Mouse (Mus musculus) CH12.LX (cell line): ENCODE measurements around the gene Pde1c. TPM values are rescaled to one million over a fixed set of nuclear protein-coding genes. Genes with fewer than 3 reads are reported as not detected.

ENCODE experiments used
- DNase-seq: peaks from one replicate; pipeline ENCODE4 v3.0.0-alpha.2; 2013; ENCODE audit errors: extremely low read depth
- H3K27ac ChIP-seq: 2 replicates; pipeline ENCODE4 v1.5.1; 2012; ENCODE audit warnings: low read depth, mild to moderate bottlenecking, control low read depth, moderate library complexity; ENCODE audit not compliant: insufficient read depth
- H3K27me3 ChIP-seq: replicated peaks from 2 replicates; pipeline ENCODE3; 2012; ENCODE audit warnings: inconsistent platforms
- H3K36me3 ChIP-seq, 2 experiments: replicated peaks in 1 of 2; 2 replicates each; pipeline versions ENCODE3 to v1.6.1; 2012; ENCODE audit warnings: inconsistent platforms in 1 of 2, low read length in 1 of 2, mild to moderate bottlenecking in 1 of 2, mixed read lengths in 1 of 2, moderate library complexity in 1 of 2; ENCODE audit not compliant: control insufficient read depth in 1 of 2, insufficient read depth in 1 of 2
- H3K4me1 ChIP-seq, 2 experiments: 2 replicates each; pipeline ENCODE4 v1.6.1; 2012; ENCODE audit warnings: inconsistent platforms in 1 of 2, moderate library complexity in 1 of 2; ENCODE audit not compliant: insufficient read depth in 2 of 2, control insufficient read depth in 1 of 2
- H3K4me2 ChIP-seq: 2 replicates; pipeline ENCODE4 v1.6.1; 2012; ENCODE audit warnings: low read depth, mild to moderate bottlenecking, control low read depth; ENCODE audit not compliant: poor library complexity, insufficient read depth, severe bottlenecking
- H3K4me3 ChIP-seq, 3 experiments: fragments of 150-350 bp in 1 of 3; sonication (generic) in 1 of 3; replicated peaks in 1 of 3; 2 replicates each; pipeline versions ENCODE3 to v1.5.1; 2011 to 2012; ENCODE audit warnings: low read depth in 2 of 3, low read length in 2 of 3, mild to moderate bottlenecking in 2 of 3, moderate library complexity in 2 of 3, control low read depth in 1 of 3, improper control_type of control experiment in 1 of 3, inconsistent platforms in 1 of 3, mixed read lengths in 1 of 3; ENCODE audit not compliant: poor library complexity in 1 of 3
- H3K79me2 ChIP-seq: replicated peaks from 2 replicates; pipeline ENCODE4 v1.6.1; 2012; ENCODE audit warnings: mild to moderate bottlenecking, moderate library complexity; ENCODE audit not compliant: control insufficient read depth, poor library complexity, insufficient read depth, severe bottlenecking; ENCODE audit errors: extremely low read depth
- H3K9ac ChIP-seq: 2 replicates; pipeline ENCODE4 v1.6.1; 2012; ENCODE audit warnings: low read depth, mild to moderate bottlenecking, control low read depth, moderate library complexity; ENCODE audit not compliant: insufficient read depth
- H3K9me3 ChIP-seq: replicated peaks from 2 replicates; pipeline ENCODE3; 2012; ENCODE audit warnings: low read length, inconsistent platforms, mixed read lengths
- BHLHE40 ChIP-seq: IDR thresholded peaks from 2 replicates; pipeline ENCODE4 v1.6.1; 2011; ENCODE audit warnings: mild to moderate bottlenecking, low read depth, low read length, improper control_type of control experiment
- CHD2 ChIP-seq: IDR thresholded peaks from 2 replicates; pipeline ENCODE4 v1.6.1; 2011; ENCODE audit warnings: low read length, improper control_type of control experiment
- CTCF ChIP-seq, 2 experiments: IDR thresholded peaks in 1 of 2; conservative IDR thresholded peaks in 1 of 2; 2 replicates each; pipeline ENCODE4 v1.5.1; 2011 to 2012; ENCODE audit warnings: low read depth in 2 of 2, low read length in 2 of 2, improper control_type of control experiment in 1 of 2, inconsistent platforms in 1 of 2, mild to moderate bottlenecking in 1 of 2, moderate library complexity in 1 of 2
- ELF1 ChIP-seq: IDR thresholded peaks from 2 replicates; pipeline ENCODE4 v1.6.1; 2014; ENCODE audit warnings: low read depth, mild to moderate bottlenecking, inconsistent platforms, low read length, improper control_type of control experiment
- ETS1 ChIP-seq: conservative IDR thresholded peaks from 2 replicates; pipeline ENCODE4 v1.6.1; 2012; ENCODE audit warnings: low read depth, mild to moderate bottlenecking, inconsistent platforms, low read length, improper control_type of control experiment, moderate library complexity
- IRF4 ChIP-seq: IDR thresholded peaks from 2 replicates; pipeline ENCODE4 v1.6.1; 2014; ENCODE audit warnings: low read depth, mild to moderate bottlenecking, inconsistent platforms, low read length, improper control_type of control experiment
- JUN ChIP-seq: IDR thresholded peaks from 2 replicates; pipeline ENCODE4 v1.6.1; 2011; ENCODE audit warnings: low read depth, mild to moderate bottlenecking, low read length, improper control_type of control experiment, moderate library complexity; ENCODE audit not compliant: insufficient read depth
- JUND ChIP-seq: conservative IDR thresholded peaks from 2 replicates; pipeline ENCODE4 v1.6.1; 2011; ENCODE audit warnings: low read depth, low read length, improper control_type of control experiment
- KAT2A ChIP-seq: IDR thresholded peaks from 2 replicates; pipeline ENCODE4 v1.6.1; 2012; ENCODE audit warnings: low read length, improper control_type of control experiment, inconsistent platforms; ENCODE audit not compliant: insufficient replicate concordance
- MAFK ChIP-seq: IDR thresholded peaks from 2 replicates; pipeline ENCODE4 v1.6.1; 2011; ENCODE audit warnings: low read length, improper control_type of control experiment; ENCODE audit not compliant: insufficient replicate concordance
- MAX ChIP-seq: IDR thresholded peaks from 2 replicates; pipeline ENCODE4 v1.6.1; 2011; ENCODE audit warnings: low read length, improper control_type of control experiment
- MEF2A ChIP-seq: IDR thresholded peaks from 2 replicates; pipeline ENCODE4 v1.6.1; 2014; ENCODE audit warnings: low read depth, mild to moderate bottlenecking, inconsistent platforms, low read length, improper control_type of control experiment, borderline replicate concordance
- MXI1 ChIP-seq: IDR thresholded peaks from 2 replicates; pipeline ENCODE4 v1.6.1; 2011; ENCODE audit warnings: mild to moderate bottlenecking, low read depth, low read length, improper control_type of control experiment
- MYC ChIP-seq: IDR thresholded peaks from 2 replicates; pipeline ENCODE4 v1.6.1; 2011; ENCODE audit warnings: low read depth, mild to moderate bottlenecking, improper control_type of control experiment, low read length
- NELFE ChIP-seq: IDR thresholded peaks from 2 replicates; pipeline ENCODE4 v1.6.1; 2011; ENCODE audit warnings: low read depth, low read length, improper control_type of control experiment
- PAX5 ChIP-seq: IDR thresholded peaks from 2 replicates; pipeline ENCODE4 v1.6.1; 2012; ENCODE audit warnings: low read length, inconsistent platforms, mixed read lengths
- POLR2AphosphoS2 ChIP-seq: IDR thresholded peaks from 2 replicates; pipeline ENCODE4 v1.6.1; 2011; ENCODE audit warnings: low read depth, low read length, improper control_type of control experiment
- RAD21 ChIP-seq: IDR thresholded peaks from 2 replicates; pipeline ENCODE4 v1.6.1; 2011; ENCODE audit warnings: low read depth, mild to moderate bottlenecking, low read length, improper control_type of control experiment, moderate library complexity
- TBP ChIP-seq: conservative IDR thresholded peaks from 2 replicates; pipeline ENCODE4 v1.6.1; 2011; ENCODE audit warnings: low read depth, low read length, improper control_type of control experiment
- TCF12 ChIP-seq: IDR thresholded peaks from 2 replicates; pipeline ENCODE4 v1.6.1; 2014; ENCODE audit warnings: low read depth, mild to moderate bottlenecking, inconsistent platforms, low read length, improper control_type of control experiment
- UBTF ChIP-seq: IDR thresholded peaks from 2 replicates; pipeline ENCODE4 v1.6.1; 2012; ENCODE audit warnings: low read depth, mild to moderate bottlenecking, inconsistent platforms, low read length, improper control_type of control experiment, moderate library complexity
- USF2 ChIP-seq: conservative IDR thresholded peaks from 2 replicates; pipeline ENCODE4 v1.6.1; 2011; ENCODE audit warnings: low read depth, low read length, improper control_type of control experiment
- ZMIZ1 ChIP-seq: IDR thresholded peaks from 2 replicates; pipeline ENCODE4 v1.6.1; 2012; ENCODE audit warnings: low read depth, mild to moderate bottlenecking, inconsistent platforms, low read length, improper control_type of control experiment
- ZNF384 ChIP-seq: IDR thresholded peaks from 2 replicates; pipeline ENCODE4 v1.6.1; 2012; ENCODE audit warnings: low read depth, low read length, improper control_type of control experiment, inconsistent platforms
- dilution Hi-C: fragments of 300-500 bp; cut with MboI; formaldehyde crosslinking; loops from 2 replicates; pipeline ENCODE4 v1.14.3; 2020; ENCODE audit warnings: low sequenced_read_pairs; ENCODE audit not compliant: extremely low pct_unique_long_range_greater_than_20kb, extremely low pct_ligation_motif_present
- in situ Hi-C: fragments of 300-500 bp; cut with MboI; formaldehyde crosslinking; loops from 3 replicates; pipeline ENCODE4 v1.14.3; 2019; ENCODE audit warnings: low sequenced_read_pairs, low pct_ligation_motif_present, low pct_unique_long_range_greater_than_20kb, mixed read lengths
- polyA plus RNA-seq: library from polyadenylated mRNA; unstranded; fragments of >175 nt; gene quantifications from 2 replicates; pipeline ENCODE4 v1.2.1, GENCODE M21; 2012; ENCODE audit warnings: low read depth; ENCODE audit not compliant: insufficient read length
- total RNA-seq, 2 experiments: library from RNA; depleted of rRNA; stranded (reverse); fragments of 300-350 nt in 1 of 2; fragments of >200 nt in 1 of 2; gene quantifications; 2 replicates each; pipeline ENCODE4 v1.2.3; 2012 to 2014

The Pde1c gene
- total and polyA plus RNA-seq, 3 experiments, result 2.3 to 3.8 (median 2.4) TPM

- no peaks in the 10 kb centered on the region for H3K79me2 ChIP-seq
- DNase-seq, result peak; percentile 10
- TF ChIP-seq ELF1 (peak; percentile 51), ZMIZ1 (no peak), MAFK (no peak)
- no peak overlapping the region for H3K4me3 ChIP-seq
- H3K36me3 ChIP-seq, result no peaks in the 10 kb centered on the region
- in situ Hi-C loops (no loop called here), dilution Hi-C loops (no loop called here)
- no peaks in the 10 kb centered on the region for H3K9me3 ChIP-seq
- H3K27me3 ChIP-seq, result no peaks in the 10 kb centered on the region
- H3K9ac ChIP-seq, result no peak overlapping the region
- H3K4me1 ChIP-seq, result no peaks in the 10 kb centered on the region
- H3K27ac ChIP-seq, result no peak overlapping the region
- H3K4me2 ChIP-seq, result no peak overlapping the region
Observed at GRCm38 (mm10) chr6:56551022-56551421, 17.9 kb downstream of the Pde1c start.

GRCm38 (mm10) chr6:56540247-56540646 lies 28.7 kb downstream of the Pde1c start:
- no peak overlapping the region for H3K27ac ChIP-seq
- peaks cover 0 to 4% of the 10 kb centered on the region in 2 experiments; a peak in 2 of 4 replicates for H3K4me1 ChIP-seq
- in situ Hi-C loops (no loop called here), dilution Hi-C loops (no loop called here)
- H3K4me3 ChIP-seq, result no peak overlapping the region
- no peak overlapping the region for H3K9ac ChIP-seq
- no peaks in the 10 kb centered on the region for H3K36me3 ChIP-seq
- H3K9me3 ChIP-seq, result no peaks in the 10 kb centered on the region
- TF ChIP-seq MEF2A (no peak), JUND (no peak), POLR2AphosphoS2 (no peak), IRF4 (no peak), PAX5 (no peak), MYC (no peak), MXI1 (no peak), TCF12 (no peak), RAD21 (no peak)
- no peak for DNase-seq
- no peaks in the 10 kb centered on the region for H3K27me3 ChIP-seq
- no peak overlapping the region for H3K4me2 ChIP-seq
- no peaks in the 10 kb centered on the region for H3K79me2 ChIP-seq

- dilution Hi-C loops, result no loop called here
Observed at GRCm38 (mm10) chr6:56534653-56535052, 34.2 kb downstream of the Pde1c start.

More at GRCm38 (mm10) chr6:56534653-56535052, 34.2 kb downstream of the Pde1c start:
- in situ Hi-C loops, result no loop called here
- H3K9ac ChIP-seq, result no peak overlapping the region
- no peak overlapping the region for H3K4me3 ChIP-seq
- no peaks in the 10 kb centered on the region for H3K27me3 ChIP-seq
- no peak for DNase-seq
- H3K9me3 ChIP-seq, result no peaks in the 10 kb centered on the region
- H3K27ac ChIP-seq, result no peak overlapping the region
- H3K79me2 ChIP-seq, result no peaks in the 10 kb centered on the region
- H3K4me1 ChIP-seq, result no peaks in the 10 kb centered on the region
- TF ChIP-seq CTCF (conservative IDR thresholded peaks at IDR 0.05 in 1 of 2, IDR thresholded peaks at IDR 0.05 in 1 of 2; ENCODE audit: low read depth in 2 of 2, low read length in 2 of 2) (no peak), NELFE (no peak), USF2 (no peak), BHLHE40 (no peak), TCF12 (no peak), ZNF384 (no peak), TBP (no peak), KAT2A (no peak), UBTF (no peak), CHD2 (no peak), ETS1 (no peak), MAX (no peak), POLR2AphosphoS2 (no peak), JUN (no peak), ELF1 (no peak), MYC (no peak)
- no peak overlapping the region for H3K4me2 ChIP-seq
- H3K36me3 ChIP-seq, result no peaks in the 10 kb centered on the region
